ENCODE assay signal across 16 mouse cellular contexts in the genomic region with DNA sequence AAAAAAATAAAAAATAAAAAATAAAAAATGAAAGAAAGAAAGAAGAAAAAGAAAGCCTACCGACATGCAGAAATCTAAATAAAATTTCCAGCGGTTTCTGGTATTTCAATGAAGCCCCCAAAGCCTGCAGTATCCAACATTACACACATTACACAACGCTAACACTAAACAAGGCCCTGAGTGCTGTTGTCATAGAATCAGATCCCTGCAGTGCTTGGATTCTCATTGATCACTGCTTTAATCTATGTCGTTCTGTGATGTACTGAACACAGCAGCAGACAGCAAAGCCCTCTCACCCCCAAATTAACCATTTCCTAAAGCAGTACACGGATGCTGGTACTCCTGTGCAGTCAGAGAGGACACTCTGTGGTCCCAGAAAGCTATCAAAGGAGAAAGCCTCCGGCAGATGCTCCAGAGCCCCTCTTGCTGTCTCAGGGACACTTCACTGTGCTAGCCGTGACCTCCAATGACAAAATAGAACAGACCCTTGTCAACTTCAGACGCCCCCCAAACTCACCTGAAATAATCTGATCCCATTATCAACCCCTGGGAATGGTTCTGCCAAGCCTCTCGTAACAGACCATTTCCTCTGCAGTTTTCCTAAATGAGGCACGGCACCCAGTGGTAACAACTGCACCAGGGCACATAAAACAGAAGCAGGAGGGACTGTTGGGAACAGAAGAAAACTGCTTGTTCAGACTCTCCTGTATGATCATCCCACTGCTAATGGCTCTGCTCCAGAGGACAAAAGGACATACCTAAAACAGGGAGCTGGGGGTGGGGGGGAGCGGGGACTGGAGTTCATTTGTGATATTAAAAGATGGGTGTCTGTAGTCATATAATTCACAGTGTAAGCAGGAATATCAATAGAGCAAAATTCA.
DNase-seq lines count a peak whose midpoint lies in the region; ATAC-seq and TF ChIP-seq lines count a peak whose summit lies in the region.
"Had no signal": no experiment of that assay in that cellular context is flagged by ENCODE, and none has a peak within 500 bp of the region (broad histone marks: within the 10 kb centered on the region; RNA-seq: fewer than 3 reads in every experiment).

No protein-coding gene starts in this region.

- H3K27ac ChIP-seq in heart, embryonic 10.5 days: no peak overlapping the region
- H3K27ac ChIP-seq in cortical plate, adult 2 months (ENCODE audit: insufficient read depth, low read length): 0 out of 2 replicates have a peak overlapping the region, but pooled peaks have one; percentile 61
- H3K27ac ChIP-seq in midbrain, embryonic 14.5 days (replicated peaks; ENCODE audit: low read depth, low read length): no peak overlapping the region
- H3K27ac ChIP-seq in heart, adult 2 months: no peak overlapping the region
- H3K27ac ChIP-seq: kidney, embryonic 15.5 days; limb, embryonic 13.5 days; stomach, embryonic 15.5 days had no signal

- no peak for ATAC-seq in midbrain, embryonic 14.5 days (ENCODE audit: low FRiP score, low TSS enrichment)
- ATAC-seq: CD4-positive, CD25-positive, alpha-beta regulatory T cell, adult 4 months had no signal

- H3K36me3 ChIP-seq in heart, embryonic 10.5 days: no peaks in the 10 kb centered on the region
- H3K36me3 ChIP-seq in midbrain, embryonic 14.5 days (ENCODE audit: control insufficient read depth, insufficient read depth, low read length): no peaks in the 10 kb centered on the region
- H3K36me3 ChIP-seq in heart, adult 2 months (ENCODE audit: control insufficient read depth, insufficient read depth, low read length): no peaks in the 10 kb centered on the region
- H3K36me3 ChIP-seq: kidney, embryonic 15.5 days; limb, embryonic 13.5 days; stomach, embryonic 15.5 days had no signal

- peak; percentile 64 for DNase-seq in heart, adult 11 months
- DNase-seq in heart, embryonic 10.5 days (ENCODE audit: low spot score): no peak
- DNase-seq in cerebellum, adult 9-10 months: peak; percentile 61
- DNase-seq in midbrain, embryonic 14.5 days: peak; percentile 24
- no peak for DNase-seq in yolk sac, embryonic 10.5 days (ENCODE audit: low spot score)
- DNase-seq in heart, adult 2 months: no peak
- DNase-seq: adrenal gland, adult 2 months; heart, adult 18-20 months; heart, postnatal 10 days; lung, postnatal 36 days; retina, postnatal 1 day had no signal

- H3K27me3 ChIP-seq in heart, embryonic 10.5 days (ENCODE audit: insufficient read depth, poor library complexity, severe bottlenecking): no peaks in the 10 kb centered on the region
- H3K27me3 ChIP-seq in midbrain, embryonic 14.5 days (ENCODE audit: control insufficient read depth, insufficient read depth, low read length): no peaks in the 10 kb centered on the region
- H3K27me3 ChIP-seq in heart, adult 2 months (ENCODE audit: control insufficient read depth, insufficient read depth, low read length): no peaks in the 10 kb centered on the region
- H3K27me3 ChIP-seq: kidney, embryonic 15.5 days; limb, embryonic 13.5 days; stomach, embryonic 15.5 days had no signal

- intact Hi-C loops in heart, adult 2 months (cut with DNase I): no loop called here

- H3K4me1 ChIP-seq in heart, embryonic 10.5 days: no peaks in the 10 kb centered on the region
- H3K4me1 ChIP-seq in cortical plate, adult 2 months (ENCODE audit: control insufficient read depth, insufficient read depth, low read length): no peaks in the 10 kb centered on the region
- H3K4me1 ChIP-seq in midbrain, embryonic 14.5 days (ENCODE audit: control insufficient read depth, insufficient read depth, low read length): 0 out of 2 replicates have a peak, but pooled peaks cover 4% of the 10 kb centered on the region
- no peaks in the 10 kb centered on the region for H3K4me1 ChIP-seq in heart, adult 2 months (ENCODE audit: control insufficient read depth, insufficient read depth, low read length)
- H3K4me1 ChIP-seq: kidney, embryonic 15.5 days; limb, embryonic 13.5 days; stomach, embryonic 15.5 days had no signal

- H3K4me3 ChIP-seq in heart, embryonic 10.5 days: no peak overlapping the region
- H3K4me3 ChIP-seq in cortical plate, adult 2 months (ENCODE audit: insufficient read depth, low read length): 0 out of 2 replicates have a peak overlapping the region, but pooled peaks have one; percentile 0
- no peak overlapping the region for H3K4me3 ChIP-seq in midbrain, embryonic 14.5 days (replicated peaks; ENCODE audit: low read depth, low read length)
- H3K4me3 ChIP-seq in heart, adult 2 months: no peak overlapping the region
- H3K4me3 ChIP-seq: kidney, embryonic 15.5 days; limb, embryonic 13.5 days; stomach, embryonic 15.5 days had no signal

- H3K9ac ChIP-seq in midbrain, embryonic 14.5 days (replicated peaks; ENCODE audit: low read length): no peak overlapping the region
- H3K9ac ChIP-seq in heart, adult 2 months (ENCODE audit: low read depth, low read length): no peak overlapping the region
- H3K9ac ChIP-seq: kidney, embryonic 15.5 days; limb, embryonic 13.5 days; stomach, embryonic 15.5 days had no signal

- no peak for TF ChIP-seq CTCF in cortical plate, adult 2 months (IDR thresholded peaks at IDR 0.05; ENCODE audit: extremely low read depth, insufficient read depth, low read length)
- TF ChIP-seq CTCF in heart, adult 2 months (IDR thresholded peaks at IDR 0.05): no peak

- TF ChIP-seq EP300 in heart, adult 2 months (IDR thresholded peaks at IDR 0.05; ENCODE audit: insufficient read depth, low read depth, low read length): no peak

- no peaks in the 10 kb centered on the region for H3K79me2 ChIP-seq in heart, adult 2 months (replicated peaks; ENCODE audit: control insufficient read depth, insufficient read depth, low read length)

- no peak overlapping the region for H3K4me2 ChIP-seq in midbrain, embryonic 14.5 days (ENCODE audit: low read length)
- H3K4me2 ChIP-seq: kidney, embryonic 15.5 days; limb, embryonic 13.5 days; stomach, embryonic 15.5 days had no signal

- no peak for TF ChIP-seq POLR2A in cortical plate, adult 2 months (IDR thresholded peaks at IDR 0.05; ENCODE audit: extremely low read depth, insufficient read depth, low read length)
- TF ChIP-seq POLR2A in heart, adult 2 months (IDR thresholded peaks at IDR 0.05; ENCODE audit: insufficient read depth, low read depth, low read length): no peak

- WGBS in heart, embryonic 10.5 days: 74% methylated on average over 11 of the region's 11 CpGs
- WGBS in midbrain, embryonic 14.5 days: 64% methylated on average over 11 of the region's 11 CpGs
- 65% methylated on average over 11 of the region's 11 CpGs for WGBS in heart, adult 2 months

- H3K9me3 ChIP-seq in heart, embryonic 10.5 days: no peaks in the 10 kb centered on the region
- no peaks in the 10 kb centered on the region for H3K9me3 ChIP-seq in midbrain, embryonic 14.5 days (ENCODE audit: control insufficient read depth, low read length)
- H3K9me3 ChIP-seq: kidney, embryonic 15.5 days; limb, embryonic 13.5 days; stomach, embryonic 15.5 days had no signal

Comparison
In these comparisons a context has a peak if more than half of its experiments do, and no peak if none do; other contexts are left out.
1. DNase-seq: peak in heart, adult 11 months (single experiment), cerebellum, adult 9-10 months (single experiment) and midbrain, embryonic 14.5 days (single experiment); none in heart, embryonic 10.5 days (single experiment), yolk sac, embryonic 10.5 days (single experiment) and heart, adult 2 months (0 of 2).